Mouse (Mus musculus): Measurements from ENCODE around the gene Ndrg2. TPM values are rescaled to one million over a fixed set of nuclear protein-coding genes. Genes with fewer than 3 reads are reported as not detected.
"Not testable (repeated sequence)": the region's sequence is repeated elsewhere in the genome, so short reads cannot be mapped to it uniquely, and the experiment has no call there.

Ndrg2 gene
- total RNA-seq, 1 experiment from 2014 or later = 243 TPM

- no peak for DNase-seq
Observed at GRCm38 (mm10) chr14:51877517-51877916, 36.4 kb downstream of the Ndrg2 start.

- peak; percentile 77 for DNase-seq
Observed at GRCm38 (mm10) chr14:51871741-51872140, 42.2 kb downstream of the Ndrg2 start.

DNA sequence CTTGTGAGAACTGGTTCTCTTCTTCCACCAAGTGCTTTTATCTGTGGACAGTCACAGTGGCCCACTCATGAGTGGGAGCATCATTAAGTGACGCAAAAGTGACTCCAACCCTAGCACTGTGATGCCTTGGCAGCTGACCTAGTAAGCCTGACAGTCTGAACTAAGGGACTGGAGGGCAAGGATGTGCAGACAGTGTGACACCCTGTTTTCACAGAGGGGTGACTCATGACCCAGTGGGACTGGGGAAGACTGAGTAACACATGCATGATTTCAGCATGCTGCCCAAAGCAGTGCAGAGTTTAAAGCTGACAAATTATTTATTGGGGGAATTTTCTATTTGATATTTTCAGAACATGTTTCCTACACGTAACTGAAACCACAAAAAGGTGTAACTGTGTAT is 43.2 kb downstream of the Ndrg2 start:
- DNase-seq = peak; percentile 24

- DNase-seq = peak; percentile 43
Observed at GRCm38 (mm10) chr14:51863603-51864002, 50.4 kb downstream of the Ndrg2 start.

- not testable (repeated sequence) for DNase-seq
Observed at GRCm38 (mm10) chr14:51855280-51855679, 58.7 kb downstream of the Ndrg2 start.

Other genes starting within 250 kb of the Ndrg2 start
- not detected in 2 replicates for gene Gm17079, start 218.7 kb downstream of the Ndrg2 start, total RNA-seq (2021)
- gene Gm5800, start 197.0 kb downstream of the Ndrg2 start, total RNA-seq (2021) = not detected in 2 replicates
- gene Ang4, start 140.6 kb downstream of the Ndrg2 start, total RNA-seq (2021) = not detected in 2 replicates
- not detected in 2 replicates for gene AY358078, start 114.1 kb downstream of the Ndrg2 start, total RNA-seq (2021)
- gene Ear6, start 60.5 kb downstream of the Ndrg2 start, total RNA-seq (2021) = not detected in 2 replicates
- 32.1 and 42.2 TPM in 2 replicates for gene Mettl17, start 29.3 kb downstream of the Ndrg2 start, total RNA-seq (2021)
- 0.61 and 1.2 TPM in 2 replicates for gene Slc39a2, start 21.3 kb downstream of the Ndrg2 start, total RNA-seq (2021)
- gene Tppp2, start 4.3 kb upstream of the Ndrg2 start, total RNA-seq (2021) = not detected in 2 replicates
- gene Rnase13, start 8.6 kb upstream of the Ndrg2 start, total RNA-seq (2021) = not detected in 2 replicates
- gene Arhgef40, start 70.6 kb upstream of the Ndrg2 start, total RNA-seq (2021) = 55.7 and 59.3 TPM in 2 replicates
- gene Tmem253, start 101.5 kb upstream of the Ndrg2 start, total RNA-seq (2021) = 0.97 and 1.8 TPM in 2 replicates
- gene Zfp219, start 106.6 kb upstream of the Ndrg2 start, total RNA-seq (2021) = 58.4 and 63.3 TPM in 2 replicates
- gene Olfr221, start 128.3 kb upstream of the Ndrg2 start, total RNA-seq (2021) = not detected in 2 replicates
- gene Hnrnpc, start 189.9 kb upstream of the Ndrg2 start, total RNA-seq (2021) = 235 and 281 TPM in 2 replicates
- gene Rpgrip1, start 196.5 kb upstream of the Ndrg2 start, total RNA-seq (2021) = 0.38 and 0.73 TPM in 2 replicates